Mouse (Mus musculus): ENCODE results near the gene Espn. TPM values are rescaled to one million over a fixed set of nuclear protein-coding genes. Genes with fewer than 3 reads are reported as not detected.

Espn gene
- 1.6 and 6.5 TPM in 2 replicates for polyA plus RNA-seq (2016; fragmentation: Nextera tagmentation; extraction: Ambion mirVana)

GRCm38 (mm10) chr4:152151966-152152544 lies at the start of gene Espn:
Gene Espn, minus strand, starts transcription at chr4:152152371.
- H3K4me1 ChIP-seq (replicated peaks): peaks cover 23% of the 10 kb centered on the region
- DNase-seq (ENCODE audit: low spot score): peak; percentile 74
- peaks cover 95% of the 10 kb centered on the region for H3K27me3 ChIP-seq (ENCODE audit: insufficient read depth, poor library complexity, severe bottlenecking)
- peak within 1 kb of the TSS; percentile 49 for H3K4me3 ChIP-seq
- H3K27ac ChIP-seq: peak within 1 kb of the TSS; percentile 42; the same call in 1 of the 2 replicates
- H3K36me3 ChIP-seq: no peaks in the 10 kb centered on the region
- under 1% methylated on average over 57 of the region's 57 CpGs for WGBS
- no peaks in the 10 kb centered on the region for H3K9me3 ChIP-seq

- no peak for DNase-seq (ENCODE audit: low spot score)
- Histone ChIP-seq H3K27ac (peak overlapping the region; percentile 29; the same call in 1 of the 2 replicates), H3K9me3 (no peaks in the 10 kb centered on the region), H3K4me3 (no peak overlapping the region), H3K36me3 (no peaks in the 10 kb centered on the region), H3K27me3 (ENCODE audit: insufficient read depth, poor library complexity, severe bottlenecking) (no peaks in the 10 kb centered on the region), H3K4me1 (replicated peaks) (peaks cover 33% of the 10 kb centered on the region)
- WGBS: 77% methylated on average over 6 of the region's 6 CpGs
These were observed 49.3 kb upstream of the Espn start for GRCm38 (mm10) chr4:152201492-152201891.

GRCm38 (mm10) chr4:152199617-152200016 lies 47.4 kb upstream of the Espn start:
- no peak overlapping the region for H3K4me3 ChIP-seq
- peaks cover 28% of the 10 kb centered on the region for H3K4me1 ChIP-seq (replicated peaks)
- no peak for DNase-seq (ENCODE audit: low spot score)
- H3K36me3 ChIP-seq: no peaks in the 10 kb centered on the region
- no peak overlapping the region for H3K27ac ChIP-seq
- no peaks in the 10 kb centered on the region for H3K9me3 ChIP-seq
- 88% methylated on average over 1 of the region's 1 CpGs for WGBS
- no peaks in the 10 kb centered on the region for H3K27me3 ChIP-seq (ENCODE audit: insufficient read depth, poor library complexity, severe bottlenecking)

GRCm38 (mm10) chr4:152197545-152197944 lies 45.4 kb upstream of the Espn start:
- H3K4me1 ChIP-seq (replicated peaks): peaks cover 28% of the 10 kb centered on the region
- H3K36me3 ChIP-seq: no peaks in the 10 kb centered on the region
- H3K9me3 ChIP-seq: no peaks in the 10 kb centered on the region
- no peak overlapping the region for H3K4me3 ChIP-seq
- no peak for DNase-seq (ENCODE audit: low spot score)
- H3K27ac ChIP-seq: no peak overlapping the region
- WGBS: 87% methylated on average over 5 of the region's 5 CpGs
- no peaks in the 10 kb centered on the region for H3K27me3 ChIP-seq (ENCODE audit: insufficient read depth, poor library complexity, severe bottlenecking)

GRCm38 (mm10) chr4:152196276-152196675 lies 44.1 kb upstream of the Espn start:
- WGBS: 97% methylated on average over 9 of the region's 9 CpGs
- Histone ChIP-seq H3K27ac (no peak overlapping the region), H3K36me3 (no peaks in the 10 kb centered on the region), H3K9me3 (no peaks in the 10 kb centered on the region), H3K4me1 (replicated peaks) (peaks cover 18% of the 10 kb centered on the region), H3K4me3 (no peak overlapping the region), H3K27me3 (ENCODE audit: insufficient read depth, poor library complexity, severe bottlenecking) (no peaks in the 10 kb centered on the region)
- DNase-seq (ENCODE audit: low spot score): no peak

GRCm38 (mm10) chr4:152194476-152195175 lies 42.5 kb upstream of the Espn start:
- no peaks in the 10 kb centered on the region for H3K27me3 ChIP-seq (ENCODE audit: insufficient read depth, poor library complexity, severe bottlenecking)
- no peak overlapping the region for H3K4me3 ChIP-seq
- 84% methylated on average over 3 of the region's 3 CpGs for WGBS
- peaks cover 24% of the 10 kb centered on the region for H3K4me1 ChIP-seq (replicated peaks)
- no peak for DNase-seq (ENCODE audit: low spot score)
- no peaks in the 10 kb centered on the region for H3K36me3 ChIP-seq
- H3K27ac ChIP-seq: no peak overlapping the region
- no peaks in the 10 kb centered on the region for H3K9me3 ChIP-seq

- H3K9me3 ChIP-seq: peaks cover 4% of the 10 kb centered on the region; the same call in 1 of the 2 replicates
- peaks cover 30% of the 10 kb centered on the region for H3K4me1 ChIP-seq (replicated peaks)
- DNase-seq (ENCODE audit: low spot score): no peak
- 0 out of 2 replicates have a peak, but pooled peaks cover 4% of the 10 kb centered on the region for H3K36me3 ChIP-seq
- H3K27me3 ChIP-seq (ENCODE audit: insufficient read depth, poor library complexity, severe bottlenecking): no peaks in the 10 kb centered on the region
- WGBS: 59% methylated on average over 4 of the region's 4 CpGs
- H3K27ac ChIP-seq: no peak overlapping the region
- no peak overlapping the region for H3K4me3 ChIP-seq
These were observed 40.4 kb upstream of the Espn start for GRCm38 (mm10) chr4:152192569-152192968.

GRCm38 (mm10) chr4:152190701-152191100 lies 38.5 kb upstream of the Espn start:
- no peaks in the 10 kb centered on the region for H3K27me3 ChIP-seq (ENCODE audit: insufficient read depth, poor library complexity, severe bottlenecking)
- no peak for DNase-seq (ENCODE audit: low spot score)
- H3K4me1 ChIP-seq (replicated peaks): peaks cover 46% of the 10 kb centered on the region
- WGBS: 80% methylated on average over 5 of the region's 5 CpGs
- H3K4me3 ChIP-seq: no peak overlapping the region
- H3K9me3 ChIP-seq: peaks cover 5% of the 10 kb centered on the region; the same call in 1 of the 2 replicates
- no peak overlapping the region for H3K27ac ChIP-seq
- H3K36me3 ChIP-seq: 0 out of 2 replicates have a peak, but pooled peaks cover 4% of the 10 kb centered on the region

- Histone ChIP-seq H3K36me3 (0 out of 2 replicates have a peak, but pooled peaks cover 4% of the 10 kb centered on the region), H3K27ac (0 out of 2 replicates have a peak overlapping the region, but pooled peaks have one; percentile 14), H3K9me3 (peaks cover 5% of the 10 kb centered on the region; the same call in 1 of the 2 replicates), H3K4me1 (replicated peaks) (peaks cover 52% of the 10 kb centered on the region), H3K27me3 (ENCODE audit: insufficient read depth, poor library complexity, severe bottlenecking) (no peaks in the 10 kb centered on the region), H3K4me3 (no peak overlapping the region)
- no peak for DNase-seq (ENCODE audit: low spot score)
- WGBS: 69% methylated on average over 11 of the region's 11 CpGs
These were observed 38.0 kb upstream of the Espn start for GRCm38 (mm10) chr4:152190096-152190653.

- peaks cover 56% of the 10 kb centered on the region for H3K4me1 ChIP-seq (replicated peaks)
- no peak overlapping the region for H3K4me3 ChIP-seq
- 0 out of 2 replicates have a peak, but pooled peaks cover 4% of the 10 kb centered on the region for H3K36me3 ChIP-seq
- peaks cover 5% of the 10 kb centered on the region; the same call in 1 of the 2 replicates for H3K9me3 ChIP-seq
- DNase-seq (ENCODE audit: low spot score): no peak
- no peaks in the 10 kb centered on the region for H3K27me3 ChIP-seq (ENCODE audit: insufficient read depth, poor library complexity, severe bottlenecking)
- peak overlapping the region; percentile 14; the same call in 1 of the 2 replicates for H3K27ac ChIP-seq
- WGBS: 90% methylated on average over 4 of the region's 4 CpGs
These were observed 37.5 kb upstream of the Espn start for GRCm38 (mm10) chr4:152189691-152190090.

GRCm38 (mm10) chr4:152189071-152189470 lies 36.9 kb upstream of the Espn start:
- Histone ChIP-seq H3K9me3 (peaks cover 5% of the 10 kb centered on the region; the same call in 1 of the 2 replicates), H3K27ac (no peak overlapping the region; the same call in 1 of the 2 replicates), H3K36me3 (0 out of 2 replicates have a peak, but pooled peaks cover 4% of the 10 kb centered on the region), H3K4me1 (replicated peaks) (peaks cover 61% of the 10 kb centered on the region), H3K4me3 (no peak overlapping the region), H3K27me3 (ENCODE audit: insufficient read depth, poor library complexity, severe bottlenecking) (no peaks in the 10 kb centered on the region)
- DNase-seq (ENCODE audit: low spot score): no peak
- 89% methylated on average over 6 of the region's 6 CpGs for WGBS

GRCm38 (mm10) chr4:152188651-152189050 lies 36.5 kb upstream of the Espn start:
- DNase-seq (ENCODE audit: low spot score): no peak
- 94% methylated on average over 2 of the region's 2 CpGs for WGBS
- Histone ChIP-seq H3K4me1 (replicated peaks) (peaks cover 61% of the 10 kb centered on the region), H3K27me3 (ENCODE audit: insufficient read depth, poor library complexity, severe bottlenecking) (no peaks in the 10 kb centered on the region), H3K36me3 (0 out of 2 replicates have a peak, but pooled peaks cover 4% of the 10 kb centered on the region), H3K9me3 (peaks cover 5% of the 10 kb centered on the region; the same call in 1 of the 2 replicates), H3K4me3 (no peak overlapping the region), H3K27ac (no peak overlapping the region)
